Mouse (Mus musculus): ENCODE measurements around the gene Srgap1. TPM values are rescaled to one million over a fixed set of nuclear protein-coding genes. Genes with fewer than 3 reads are reported as not detected.

Gene Srgap1
- polyA plus RNA-seq, 1 experiment from 2014 or later = 10.2 TPM

GRCm38 (mm10) chr10:121759095-121759494, 288.0 kb downstream of the Srgap1 start:
- H3K9me3 ChIP-seq (replicated peaks; ENCODE audit: low read length) = no peaks in the 10 kb centered on the region
- no peak overlapping the region for H3K9ac ChIP-seq (ENCODE audit: low read depth, low read length)
- no peak overlapping the region for H3K4me3 ChIP-seq (replicated peaks; ENCODE audit: low read depth, low read length)
- H3K36me3 ChIP-seq (ENCODE audit: insufficient read depth, low read length) = no peaks in the 10 kb centered on the region
- TF ChIP-seq CTCF (IDR thresholded peaks at IDR 0.05; ENCODE audit: low read depth) = peak; percentile 42; the same call in 1 of the 2 replicates
- DNase-seq (ENCODE audit: low spot score) (peak; percentile 13), ATAC-seq (replicated peaks; ENCODE audit: low FRiP score, low read depth) (no peak)
- H3K27ac ChIP-seq = no peak overlapping the region
- H3K4me1 ChIP-seq (replicated peaks; ENCODE audit: insufficient read depth, low read length) = no peaks in the 10 kb centered on the region
- H3K27me3 ChIP-seq (ENCODE audit: insufficient read depth, low read length) = no peaks in the 10 kb centered on the region
- WGBS = 55% methylated on average over 8 of the region's 8 CpGs
- H3K4me2 ChIP-seq (ENCODE audit: low read length) = no peak overlapping the region

GRCm38 (mm10) chr10:121756677-121757076, 290.4 kb downstream of the Srgap1 start:
- WGBS = 70% methylated on average over 4 of the region's 4 CpGs

DNA sequence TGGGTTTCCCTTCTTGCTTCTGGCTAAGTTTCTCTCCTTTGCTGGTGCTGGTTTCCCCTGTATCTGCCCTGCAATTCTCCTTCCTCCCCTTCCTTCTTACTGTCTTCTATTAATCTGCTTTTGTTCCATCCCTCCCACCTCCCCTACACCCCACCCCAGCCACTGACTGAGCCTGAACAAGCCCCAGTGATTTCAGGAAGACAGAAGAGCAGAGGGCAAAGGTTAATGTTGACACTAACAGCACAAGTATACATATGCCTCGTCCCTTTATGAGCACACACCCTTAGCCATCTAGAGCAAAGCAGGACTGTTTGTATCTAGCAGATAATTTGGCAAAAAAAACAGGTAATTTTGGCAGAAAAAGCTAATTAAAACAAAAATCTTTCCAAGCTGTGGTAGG, 291.3 kb downstream of the Srgap1 start:
- Histone ChIP-seq H3K4me1 (replicated peaks; ENCODE audit: insufficient read depth, low read length) (no peaks in the 10 kb centered on the region), H3K9ac (ENCODE audit: low read depth, low read length) (no peak overlapping the region), H3K36me3 (ENCODE audit: insufficient read depth, low read length) (no peaks in the 10 kb centered on the region), H3K4me2 (ENCODE audit: low read length) (no peak overlapping the region), H3K4me3 (replicated peaks; ENCODE audit: low read depth, low read length) (no peak overlapping the region), H3K27ac (no peak overlapping the region), H3K9me3 (replicated peaks; ENCODE audit: low read length) (no peaks in the 10 kb centered on the region), H3K27me3 (ENCODE audit: insufficient read depth, low read length) (no peaks in the 10 kb centered on the region)
- DNase-seq (ENCODE audit: low spot score) = no peak
- ATAC-seq (replicated peaks; ENCODE audit: low FRiP score, low read depth) = no peak
- no peak for TF ChIP-seq CTCF (IDR thresholded peaks at IDR 0.05; ENCODE audit: low read depth)
- 5% methylated on average over 1 of the region's 1 CpGs for WGBS

More at GRCm38 (mm10) chr10:121756677-121757076, 290.4 kb downstream of the Srgap1 start:
- no peak overlapping the region for H3K4me3 ChIP-seq (replicated peaks; ENCODE audit: low read depth, low read length)
- ATAC-seq (replicated peaks; ENCODE audit: low FRiP score, low read depth) = no peak
- no peaks in the 10 kb centered on the region for H3K27me3 ChIP-seq (ENCODE audit: insufficient read depth, low read length)
- H3K36me3 ChIP-seq (ENCODE audit: insufficient read depth, low read length) = no peaks in the 10 kb centered on the region
- H3K9ac ChIP-seq (ENCODE audit: low read depth, low read length) = no peak overlapping the region
- no peak for DNase-seq (ENCODE audit: low spot score)
- H3K4me1 ChIP-seq (replicated peaks; ENCODE audit: insufficient read depth, low read length) = no peaks in the 10 kb centered on the region
- H3K27ac ChIP-seq = no peak overlapping the region
- no peaks in the 10 kb centered on the region for H3K9me3 ChIP-seq (replicated peaks; ENCODE audit: low read length)
- TF ChIP-seq CTCF (IDR thresholded peaks at IDR 0.05; ENCODE audit: low read depth) = no peak
- H3K4me2 ChIP-seq (ENCODE audit: low read length) = no peak overlapping the region

DNA sequence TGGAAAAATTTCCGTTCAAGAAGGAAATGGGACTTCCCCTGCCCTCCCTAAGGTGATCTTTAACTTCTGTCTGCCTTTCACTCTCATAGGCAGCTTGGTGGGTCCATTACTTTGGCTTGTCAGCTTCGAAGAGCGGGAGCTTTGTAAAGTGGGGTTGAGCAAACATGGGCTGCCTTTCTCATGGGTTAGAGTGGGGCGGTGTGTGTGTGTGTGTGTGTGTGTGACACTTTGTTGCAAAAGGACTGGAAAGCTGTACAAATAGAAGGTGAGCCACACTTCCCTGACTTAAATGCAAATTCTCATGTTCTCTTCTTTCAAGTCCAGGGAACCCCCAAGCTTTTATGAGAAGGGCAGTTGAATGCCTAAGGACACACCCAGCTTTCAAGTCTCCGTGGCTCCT, 292.9 kb downstream of the Srgap1 start:
- H3K27me3 ChIP-seq (ENCODE audit: insufficient read depth, low read length) = no peaks in the 10 kb centered on the region
- no peak for TF ChIP-seq CTCF (IDR thresholded peaks at IDR 0.05; ENCODE audit: low read depth)
- DNase-seq (ENCODE audit: low spot score) (no peak), ATAC-seq (replicated peaks; ENCODE audit: low FRiP score, low read depth) (no peak)
- 68% methylated on average over 5 of the region's 5 CpGs for WGBS
- no peak overlapping the region for H3K9ac ChIP-seq (ENCODE audit: low read depth, low read length)
- no peaks in the 10 kb centered on the region for H3K4me1 ChIP-seq (replicated peaks; ENCODE audit: insufficient read depth, low read length)
- 0 out of 2 replicates have a peak, but pooled peaks cover 5% of the 10 kb centered on the region for H3K36me3 ChIP-seq (ENCODE audit: insufficient read depth, low read length)
- H3K4me2 ChIP-seq (ENCODE audit: low read length) = no peak overlapping the region
- H3K9me3 ChIP-seq (replicated peaks; ENCODE audit: low read length) = no peaks in the 10 kb centered on the region
- no peak overlapping the region for H3K4me3 ChIP-seq (replicated peaks; ENCODE audit: low read depth, low read length)
- H3K27ac ChIP-seq = no peak overlapping the region

DNA sequence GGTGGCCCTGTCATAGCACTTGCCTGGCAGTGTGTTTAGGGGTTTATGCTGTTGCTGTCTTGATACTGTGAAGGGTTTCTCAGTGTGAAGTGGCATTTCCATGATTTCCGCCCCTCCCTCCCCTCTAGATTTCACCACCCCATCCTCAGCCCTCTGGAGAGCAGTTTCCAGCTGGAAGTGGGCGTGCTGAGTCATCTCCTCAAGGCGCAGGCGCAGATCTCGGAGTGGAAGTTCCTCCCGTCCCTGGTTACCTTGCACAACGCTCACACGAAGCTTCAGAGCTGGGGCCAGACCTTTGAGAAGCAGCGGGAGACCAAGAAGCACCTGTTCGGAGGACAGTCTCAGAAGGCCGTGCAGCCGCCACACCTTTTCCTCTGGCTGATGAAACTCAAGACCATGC, 296.9 kb downstream of the Srgap1 start:
- no peak overlapping the region for H3K4me3 ChIP-seq (replicated peaks; ENCODE audit: low read depth, low read length)
- ATAC-seq (replicated peaks; ENCODE audit: low FRiP score, low read depth) = no peak

GRCm38 (mm10) chr10:121742336-121742735, 304.8 kb downstream of the Srgap1 start:
- ATAC-seq (replicated peaks; ENCODE audit: low FRiP score, low read depth) (no peak), DNase-seq (ENCODE audit: low spot score) (no peak)
- peaks cover 7% of the 10 kb centered on the region; the same call in 1 of the 2 replicates for H3K36me3 ChIP-seq (ENCODE audit: insufficient read depth, low read length)
- 36% methylated on average over 4 of the region's 4 CpGs for WGBS
- H3K4me2 ChIP-seq (ENCODE audit: low read length) = no peak overlapping the region
- no peak overlapping the region for H3K27ac ChIP-seq
- H3K4me3 ChIP-seq (replicated peaks; ENCODE audit: low read depth, low read length) = no peak overlapping the region
- H3K9ac ChIP-seq (ENCODE audit: low read depth, low read length) = no peak overlapping the region
- TF ChIP-seq CTCF (IDR thresholded peaks at IDR 0.05; ENCODE audit: low read depth) = no peak
- H3K9me3 ChIP-seq (replicated peaks; ENCODE audit: low read length) = no peaks in the 10 kb centered on the region
- no peaks in the 10 kb centered on the region for H3K27me3 ChIP-seq (ENCODE audit: insufficient read depth, low read length)
- no peaks in the 10 kb centered on the region for H3K4me1 ChIP-seq (replicated peaks; ENCODE audit: insufficient read depth, low read length)

More for the DNA sequence above, 296.9 kb downstream of the Srgap1 start:
- H3K4me2 ChIP-seq (ENCODE audit: low read length) = no peak overlapping the region
- H3K27me3 ChIP-seq (ENCODE audit: insufficient read depth, low read length) = no peaks in the 10 kb centered on the region
- 95% methylated on average over 12 of the region's 12 CpGs for WGBS
- peaks cover 12% of the 10 kb centered on the region; the same call in 1 of the 2 replicates for H3K36me3 ChIP-seq (ENCODE audit: insufficient read depth, low read length)
- H3K27ac ChIP-seq = no peak overlapping the region
- H3K4me1 ChIP-seq (replicated peaks; ENCODE audit: insufficient read depth, low read length) = no peaks in the 10 kb centered on the region
- DNase-seq (ENCODE audit: low spot score) = no peak
- TF ChIP-seq CTCF (IDR thresholded peaks at IDR 0.05; ENCODE audit: low read depth) = no peak
- H3K9me3 ChIP-seq (replicated peaks; ENCODE audit: low read length) = no peaks in the 10 kb centered on the region
- no peak overlapping the region for H3K9ac ChIP-seq (ENCODE audit: low read depth, low read length)
